Mouse (Mus musculus) heart, postnatal 0 days (tissue): Measurements from ENCODE around the gene Tnrc6c.

Experiments
- CTCF ChIP-seq: IDR thresholded peaks from 2 replicates; pipeline ENCODE4 v1.5.1; 2016; ENCODE audit warnings: antibody characterized with exemption, control low read depth, low read depth
- EP300 ChIP-seq: IDR thresholded peaks from 2 replicates; pipeline ENCODE4 v1.6.1; 2016; ENCODE audit warnings: antibody characterized with exemption, low read depth

DNA sequence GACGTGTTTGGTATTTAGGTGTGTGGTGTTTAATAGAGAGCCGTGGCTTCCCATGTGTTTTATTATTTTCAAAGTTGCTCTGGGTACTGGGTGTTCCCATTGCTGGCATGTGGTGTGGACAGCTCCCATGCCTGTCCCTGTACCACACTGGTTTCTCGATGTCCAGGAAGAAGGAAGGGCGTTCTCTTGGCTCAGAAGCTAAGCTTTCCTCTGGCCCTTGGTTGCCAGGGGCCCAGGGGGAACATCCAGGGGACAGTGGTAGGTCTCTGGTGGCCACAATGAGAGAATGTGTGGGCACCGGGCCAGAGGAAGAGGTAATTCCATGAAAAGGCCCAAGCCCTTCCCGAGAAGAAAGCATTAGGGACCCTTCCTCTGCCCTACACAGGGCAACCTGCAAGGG is 27.5 kb upstream of the Tnrc6c start:
- TF ChIP-seq CTCF: no peak
- TF ChIP-seq EP300: no peak
